Mouse (Mus musculus) embryonic facial prominence, embryonic 12.5 days (tissue): Measurements from ENCODE around the gene Cops3. TPM values are rescaled to one million over a fixed set of nuclear protein-coding genes. Genes with fewer than 3 reads are reported as not detected.
A peak's percentile ranks its signal among the peaks of the same experiment; 100 is the strongest.
"Not testable (repeated sequence)": the region's sequence is repeated elsewhere in the genome, so short reads cannot be mapped to it uniquely, and the experiment has no call there.

Experiments
- ATAC-seq: fragments of 200-750 bp; cut with Nextera tagmentation; 2 replicates; pipeline ENCODE4 v1.8.0; 2017; ENCODE audit not compliant: insufficient number of reproducible peaks, insufficient read depth, low FRiP score, low TSS enrichment
- H3K27ac ChIP-seq: fragments of 300-500 bp; sonication (generic); 2 replicates; pipeline ENCODE4 v1.5.1; 2016; ENCODE audit warnings: mild to moderate bottlenecking
- H3K27me3 ChIP-seq: fragments of 300-500 bp; sonication (generic); 2 replicates; pipeline ENCODE4 v1.6.1; 2016; ENCODE audit warnings: mild to moderate bottlenecking, moderate library complexity
- H3K36me3 ChIP-seq: fragments of 300-500 bp; sonication (generic); 2 replicates; pipeline ENCODE4 v1.6.1; 2016; ENCODE audit warnings: mild to moderate bottlenecking
- H3K4me1 ChIP-seq: fragments of 300-500 bp; sonication (generic); 2 replicates; pipeline ENCODE4 v1.6.1; 2016
- H3K4me2 ChIP-seq: fragments of 300-500 bp; sonication (generic); replicated peaks from 2 replicates; pipeline ENCODE4 v1.6.1; 2016; ENCODE audit warnings: mild to moderate bottlenecking, moderate library complexity
- H3K4me3 ChIP-seq: fragments of 300-500 bp; sonication (generic); 2 replicates; pipeline ENCODE4 v1.5.1; 2016; ENCODE audit warnings: mild to moderate bottlenecking
- H3K9ac ChIP-seq: fragments of 300-500 bp; sonication (generic); 2 replicates; pipeline ENCODE4 v1.6.1; 2016; ENCODE audit warnings: mild to moderate bottlenecking, moderate library complexity
- H3K9me3 ChIP-seq: fragments of 300-500 bp; sonication (generic); 2 replicates; pipeline ENCODE4 v1.6.1; 2016; ENCODE audit warnings: mild to moderate bottlenecking, moderate library complexity
- WGBS: fragments of 180-500 bp; shearing (Covaris S2); methylation state at CpG from one replicate; pipeline ENCODE4 v1.1.7; 2016; 5-methylcytosine and 5-hydroxymethylcytosine counted together
- polyA plus RNA-seq: library from polyadenylated mRNA; unstranded; fragments of >200 nt; fragmentation: Nextera tagmentation; extraction: Ambion mirVana; gene quantifications from 2 replicates; pipeline ENCODE4 v1.2.1, GENCODE M21; 2016

The Cops3 gene
- polyA plus RNA-seq, 1 experiment from 2014 or later: 200 TPM

DNA sequence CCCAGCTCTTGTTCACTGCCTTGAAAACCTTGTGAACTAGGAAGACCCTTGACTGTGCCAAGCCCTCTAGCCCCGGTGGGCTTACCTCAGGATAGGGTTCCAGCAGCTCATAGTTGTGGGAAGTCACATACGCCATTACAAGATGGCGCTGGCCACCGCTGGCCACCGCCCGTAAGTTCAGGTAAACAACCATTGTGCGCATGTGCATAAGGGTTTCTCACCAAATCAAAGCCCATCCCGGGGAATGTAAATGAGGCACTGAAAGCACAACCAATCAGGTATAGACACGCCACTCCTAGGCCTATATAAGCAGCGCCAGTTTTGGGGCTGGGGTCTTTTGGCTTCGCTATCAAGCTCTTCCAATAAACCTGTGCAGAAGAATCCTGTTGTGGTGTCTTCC, 6.7 kb upstream of the Cops3 start:
- Histone ChIP-seq H3K4me2 (no peak overlapping the region), H3K4me1 (peaks cover 17% of the 10 kb centered on the region; the same call in 1 of the 2 replicates), H3K36me3 (no peaks in the 10 kb centered on the region), H3K27me3 (no peaks in the 10 kb centered on the region), H3K9ac (no peak overlapping the region), H3K9me3 (no peaks in the 10 kb centered on the region), H3K27ac (no peak overlapping the region), H3K4me3 (no peak overlapping the region)
- 92% methylated on average over 11 of the region's 11 CpGs for WGBS
- ATAC-seq: no peak

DNA sequence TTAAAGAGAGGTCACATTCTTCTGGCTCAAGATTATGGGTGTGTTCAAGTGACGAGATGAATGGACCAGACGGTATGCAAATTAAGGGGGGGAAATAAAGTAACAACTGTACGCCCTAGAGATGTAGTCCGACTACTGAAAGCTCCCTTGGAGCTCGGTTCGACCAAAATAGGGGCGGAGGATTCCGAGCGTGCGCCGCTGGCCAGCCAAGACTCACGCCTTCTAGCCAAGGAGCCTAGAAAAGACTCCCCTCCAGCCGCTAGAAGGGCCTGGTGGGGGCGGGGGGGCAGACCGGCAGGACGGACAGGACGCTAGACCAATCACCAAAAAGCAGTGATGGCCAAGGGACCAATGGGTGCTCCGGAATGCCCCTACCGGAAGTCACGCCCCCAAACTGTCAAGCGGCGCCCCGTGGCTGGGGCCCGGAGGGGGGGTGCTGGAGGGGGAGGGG, 605 bp downstream of the Cops3 start, which contains the start of gene Nt5m:
Gene Nt5m, plus strand, starts transcription at position 440 of the 451 bp plus-strand sequence.
- peak within 1 kb of the TSS; percentile 91 for H3K9ac ChIP-seq
- peak; percentile 91 for ATAC-seq
- H3K27ac ChIP-seq: peak within 1 kb of the TSS; percentile 98
- 1% methylated on average over 24 of the region's 24 CpGs for WGBS
- peak within 1 kb of the TSS; percentile 92 for H3K4me3 ChIP-seq
- H3K4me2 ChIP-seq: peak within 1 kb of the TSS; percentile 57
- peaks cover 17% of the 10 kb centered on the region for H3K36me3 ChIP-seq
- no peaks in the 10 kb centered on the region for H3K27me3 ChIP-seq
- H3K4me1 ChIP-seq: peaks cover 22% of the 10 kb centered on the region
- H3K9me3 ChIP-seq: no peaks in the 10 kb centered on the region

DNA sequence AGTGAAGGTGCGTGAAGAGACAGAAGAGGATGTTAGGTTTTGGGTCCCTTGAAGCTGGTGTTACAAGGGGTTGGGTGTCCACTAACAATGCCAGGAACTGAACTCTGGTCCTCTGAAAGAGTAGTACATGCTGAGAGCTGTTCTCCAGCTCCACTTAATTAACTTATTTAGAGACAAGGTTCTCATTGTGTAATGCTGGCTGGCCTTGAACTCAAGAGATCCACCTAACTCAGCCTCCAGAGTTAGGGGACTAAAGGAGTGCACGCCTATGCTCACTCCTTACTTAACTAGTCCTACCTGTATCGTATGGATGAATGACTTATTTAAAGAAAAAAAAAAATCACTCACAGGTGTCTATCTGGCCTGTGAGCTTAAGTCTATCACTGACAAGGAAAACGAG, 1.2 kb downstream of the Cops3 start:
- no peaks in the 10 kb centered on the region for H3K27me3 ChIP-seq
- H3K4me2 ChIP-seq: peak overlapping the region; percentile 57
- WGBS: 65% methylated on average over 4 of the region's 4 CpGs
- H3K4me1 ChIP-seq: peaks cover 19% of the 10 kb centered on the region
- peaks cover 23% of the 10 kb centered on the region for H3K36me3 ChIP-seq
- ATAC-seq: no peak
- H3K27ac ChIP-seq: no peak overlapping the region
- H3K9me3 ChIP-seq: no peaks in the 10 kb centered on the region
- H3K9ac ChIP-seq: peak overlapping the region; percentile 91
- peak overlapping the region; percentile 92 for H3K4me3 ChIP-seq

DNA sequence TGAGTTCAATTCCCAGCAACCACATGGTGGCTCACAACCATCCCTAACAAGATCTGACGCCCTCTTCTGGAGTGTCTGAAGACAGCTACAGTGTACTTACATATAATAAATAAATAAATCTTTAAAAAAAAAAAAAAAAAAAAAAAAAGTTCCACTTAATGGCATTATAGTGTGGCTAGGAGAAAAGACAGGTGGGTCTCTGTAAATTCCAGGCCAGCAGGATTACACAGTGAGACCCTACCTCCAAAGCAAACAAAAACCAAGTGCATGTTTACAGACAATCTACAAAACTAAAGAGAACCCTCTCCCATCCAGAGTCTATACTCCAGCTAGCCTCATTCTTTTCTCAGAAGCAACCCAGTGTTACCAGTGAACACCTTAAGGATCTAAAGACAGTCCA, 1.8 kb downstream of the Cops3 start:
- Histone ChIP-seq H3K36me3 (peaks cover 27% of the 10 kb centered on the region), H3K4me3 (0 out of 2 replicates have a peak overlapping the region, but pooled peaks have one; percentile 92), H3K4me1 (peaks cover 13% of the 10 kb centered on the region), H3K4me2 (peak overlapping the region; percentile 57; the same call in 1 of the 2 replicates)
- H3K27ac ChIP-seq, H3K27me3 ChIP-seq, H3K9me3 ChIP-seq, H3K9ac ChIP-seq, ATAC-seq: not testable (repeated sequence)
- 100% methylated on average over 1 of the region's 1 CpGs for WGBS

DNA sequence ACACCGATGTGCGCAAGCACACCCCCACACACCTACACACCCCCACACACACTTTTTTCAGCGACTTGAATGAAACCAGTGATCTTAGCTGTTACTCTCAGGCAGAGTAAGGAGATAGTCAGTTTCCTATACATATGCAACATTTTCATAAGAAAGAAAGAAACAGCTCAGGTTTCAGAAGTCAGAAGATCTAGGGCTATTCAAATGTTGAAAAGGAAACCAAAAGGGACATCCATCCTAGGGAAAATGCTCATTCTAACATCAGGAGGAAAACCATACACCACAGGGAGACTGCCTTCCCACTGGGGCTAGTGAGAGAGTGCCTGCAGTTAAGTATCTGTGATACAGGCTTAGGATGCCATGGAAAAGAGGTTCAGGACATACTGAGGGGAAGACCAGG, 18.0 kb downstream of the Cops3 start:
- H3K9me3 ChIP-seq: no peaks in the 10 kb centered on the region
- 92% methylated on average over 3 of the region's 3 CpGs for WGBS
- no peak for ATAC-seq
- no peak overlapping the region for H3K4me2 ChIP-seq
- no peaks in the 10 kb centered on the region for H3K4me1 ChIP-seq
- no peaks in the 10 kb centered on the region for H3K27me3 ChIP-seq
- H3K36me3 ChIP-seq: peaks cover 95% of the 10 kb centered on the region
- H3K9ac ChIP-seq: no peak overlapping the region
- H3K27ac ChIP-seq: no peak overlapping the region
- no peak overlapping the region for H3K4me3 ChIP-seq

DNA sequence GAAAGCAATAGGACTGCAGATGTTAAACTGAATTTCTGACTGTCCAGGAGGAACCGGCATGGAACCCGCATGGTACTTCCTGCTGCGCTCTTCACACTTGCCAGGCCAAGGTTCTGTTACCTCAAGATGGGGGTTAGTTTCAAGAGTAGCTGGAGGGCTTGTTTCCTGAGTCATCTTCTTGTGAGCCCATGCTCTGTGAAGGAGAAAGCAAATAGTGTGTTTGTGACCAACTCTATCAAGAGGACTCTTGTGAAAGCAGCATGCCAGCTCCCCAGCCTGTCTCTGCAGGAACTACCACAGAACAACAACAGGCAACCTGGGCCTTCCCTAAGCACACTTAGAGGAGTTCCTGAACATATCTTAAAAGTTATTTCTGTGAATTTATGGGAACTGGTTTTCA, 21.7 kb downstream of the Cops3 start:
- Histone ChIP-seq H3K36me3 (peaks cover 67% of the 10 kb centered on the region), H3K4me2 (no peak overlapping the region), H3K9me3 (no peaks in the 10 kb centered on the region), H3K4me1 (no peaks in the 10 kb centered on the region), H3K27me3 (no peaks in the 10 kb centered on the region), H3K4me3 (no peak overlapping the region), H3K27ac (no peak overlapping the region), H3K9ac (no peak overlapping the region)
- 94% methylated on average over 3 of the region's 3 CpGs for WGBS
- ATAC-seq: no peak

DNA sequence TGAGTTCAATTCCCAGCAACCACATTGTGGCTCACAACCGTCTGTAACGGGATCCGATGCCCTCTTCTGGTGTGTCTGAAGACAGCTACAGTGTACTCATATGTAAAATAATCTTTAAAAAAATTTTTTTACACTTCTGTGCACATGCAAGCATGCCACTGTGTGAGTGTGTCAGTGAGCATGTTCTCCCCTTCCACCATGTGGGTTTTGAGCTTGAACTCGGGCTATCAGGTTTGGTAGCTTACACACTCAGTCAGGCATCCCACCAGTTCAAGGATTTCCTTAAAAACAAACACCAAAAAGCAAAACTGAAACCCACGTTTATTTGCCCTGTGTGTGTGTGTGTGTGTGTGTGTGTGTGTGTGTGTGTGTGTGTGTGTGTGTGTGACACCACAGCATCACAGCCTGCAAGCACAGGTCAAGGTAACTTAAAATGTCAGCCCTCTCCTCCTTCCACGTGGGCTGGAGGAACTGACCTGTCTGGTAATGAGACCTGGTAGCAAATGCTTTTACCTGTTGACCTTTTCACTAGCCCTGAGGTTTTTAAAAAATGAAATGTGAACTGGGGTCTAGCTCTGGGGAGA, 24.1 kb downstream of the Cops3 start:
- peaks cover 7% of the 10 kb centered on the region; the same call in 1 of the 2 replicates for H3K4me1 ChIP-seq
- no peak overlapping the region for H3K4me2 ChIP-seq
- H3K27ac ChIP-seq: no peak overlapping the region
- H3K27me3 ChIP-seq: no peaks in the 10 kb centered on the region
- no peak overlapping the region for H3K9ac ChIP-seq
- 89% methylated on average over 6 of the region's 6 CpGs for WGBS
- no peak overlapping the region for H3K4me3 ChIP-seq
- no peaks in the 10 kb centered on the region for H3K9me3 ChIP-seq
- no peak for ATAC-seq
- H3K36me3 ChIP-seq: peaks cover 46% of the 10 kb centered on the region

DNA sequence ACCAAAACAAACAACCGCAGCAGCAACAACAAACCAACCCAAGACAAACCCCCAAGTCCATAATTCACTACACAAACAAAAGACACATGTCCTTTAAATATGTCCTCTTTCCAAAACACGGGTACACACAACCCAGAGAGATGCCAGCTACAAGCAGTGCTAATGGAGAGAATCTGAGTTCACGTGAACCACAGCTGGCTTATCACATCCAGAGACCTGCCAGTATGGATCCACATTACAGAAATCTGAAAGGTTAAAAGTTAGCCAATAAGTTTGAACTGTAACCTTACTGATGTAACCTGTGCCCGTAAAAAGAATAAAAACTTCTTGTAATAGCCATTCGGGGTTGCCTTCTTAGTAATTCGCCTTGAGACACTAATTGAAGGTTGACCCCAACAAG, 24.7 kb downstream of the Cops3 start:
- Histone ChIP-seq H3K4me1 (peaks cover 7% of the 10 kb centered on the region; the same call in 1 of the 2 replicates), H3K36me3 (peaks cover 40% of the 10 kb centered on the region), H3K4me3 (no peak overlapping the region), H3K9me3 (no peaks in the 10 kb centered on the region), H3K9ac (no peak overlapping the region), H3K27me3 (no peaks in the 10 kb centered on the region), H3K4me2 (no peak overlapping the region), H3K27ac (no peak overlapping the region)
- ATAC-seq: no peak
- WGBS: 86% methylated on average over 6 of the region's 6 CpGs

DNA sequence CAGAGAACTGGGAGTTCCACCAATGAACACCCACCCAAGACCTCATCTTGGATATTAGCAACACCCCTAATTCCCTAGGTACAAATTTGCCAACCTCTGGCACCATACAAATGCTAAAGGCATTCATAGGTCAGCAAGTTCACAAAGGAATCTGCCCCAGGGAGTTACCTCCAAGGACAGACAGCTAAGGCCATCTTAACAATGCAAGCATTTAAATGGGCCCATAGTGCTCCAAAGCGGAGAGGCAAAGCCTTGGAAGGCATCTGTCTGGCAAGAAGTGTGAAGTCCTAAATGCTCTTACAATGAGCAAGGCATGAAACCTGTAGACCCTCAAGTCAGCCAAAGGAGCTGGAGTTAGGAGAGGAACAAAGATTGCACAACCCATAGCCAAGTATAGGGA, 25.3 kb downstream of the Cops3 start:
- Histone ChIP-seq H3K36me3 (peaks cover 34% of the 10 kb centered on the region), H3K27me3 (no peaks in the 10 kb centered on the region), H3K9me3 (no peaks in the 10 kb centered on the region), H3K27ac (no peak overlapping the region), H3K9ac (no peak overlapping the region), H3K4me2 (no peak overlapping the region), H3K4me1 (peaks cover 7% of the 10 kb centered on the region; the same call in 1 of the 2 replicates), H3K4me3 (no peak overlapping the region)
- ATAC-seq: no peak
- WGBS: 71% methylated on average over 1 of the region's 1 CpGs

DNA sequence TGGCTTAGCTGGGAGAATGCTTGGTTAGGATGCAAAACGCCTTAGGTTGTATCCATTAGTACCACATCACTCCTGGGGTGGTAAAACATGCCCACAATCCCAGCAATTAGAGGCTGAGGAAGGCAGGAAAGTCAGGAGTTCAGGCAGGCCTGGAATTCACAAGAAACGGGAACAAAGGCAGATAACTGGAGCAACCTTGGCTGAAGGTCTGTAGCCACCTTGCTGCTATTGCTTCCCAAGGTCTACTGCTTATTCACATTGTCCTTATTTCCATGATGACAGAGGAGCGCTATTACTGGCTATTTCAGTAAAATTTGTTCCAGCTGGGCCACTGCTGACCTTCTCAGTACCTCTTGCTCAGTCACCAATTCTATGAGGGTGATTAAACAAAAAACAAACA, 26.4 kb downstream of the Cops3 start:
- H3K27ac ChIP-seq: no peak overlapping the region
- H3K9ac ChIP-seq: no peak overlapping the region
- H3K4me1 ChIP-seq: peaks cover 16% of the 10 kb centered on the region
- peaks cover 25% of the 10 kb centered on the region for H3K36me3 ChIP-seq
- no peaks in the 10 kb centered on the region for H3K9me3 ChIP-seq
- no peaks in the 10 kb centered on the region for H3K27me3 ChIP-seq
- no peak for ATAC-seq
- H3K4me3 ChIP-seq: no peak overlapping the region
- no peak overlapping the region for H3K4me2 ChIP-seq
- WGBS: 55% methylated on average over 3 of the region's 3 CpGs

DNA sequence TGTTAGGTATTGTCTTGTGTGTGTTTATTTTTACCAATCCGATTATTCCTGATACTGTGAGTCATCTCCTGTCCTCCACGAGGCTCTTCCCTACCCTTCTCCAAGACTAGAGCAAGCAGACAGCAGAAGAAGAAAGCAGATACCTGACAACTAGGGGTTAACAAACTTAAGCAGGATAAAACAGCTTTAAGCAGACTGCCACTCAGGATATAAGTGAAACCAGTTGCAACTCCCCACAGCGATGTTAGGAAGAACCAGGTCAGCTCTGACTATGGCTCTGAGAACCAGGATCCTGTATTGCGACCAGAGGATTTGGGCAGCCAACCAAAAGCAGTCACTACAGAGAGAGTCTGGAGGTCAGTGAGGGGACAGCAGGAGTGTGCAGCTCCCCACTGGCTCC, 28.4 kb downstream of the Cops3 start:
- ATAC-seq: no peak
- 51% methylated on average over 4 of the region's 4 CpGs for WGBS
- H3K9me3 ChIP-seq: no peaks in the 10 kb centered on the region
- H3K27ac ChIP-seq: peak overlapping the region; percentile 69
- no peak overlapping the region; the same call in 1 of the 2 replicates for H3K4me3 ChIP-seq
- no peaks in the 10 kb centered on the region for H3K27me3 ChIP-seq
- H3K9ac ChIP-seq: no peak overlapping the region; the same call in 1 of the 2 replicates
- H3K4me2 ChIP-seq: peak overlapping the region; percentile 15; the same call in 1 of the 2 replicates
- H3K36me3 ChIP-seq: peaks cover 17% of the 10 kb centered on the region
- H3K4me1 ChIP-seq: peaks cover 18% of the 10 kb centered on the region

DNA sequence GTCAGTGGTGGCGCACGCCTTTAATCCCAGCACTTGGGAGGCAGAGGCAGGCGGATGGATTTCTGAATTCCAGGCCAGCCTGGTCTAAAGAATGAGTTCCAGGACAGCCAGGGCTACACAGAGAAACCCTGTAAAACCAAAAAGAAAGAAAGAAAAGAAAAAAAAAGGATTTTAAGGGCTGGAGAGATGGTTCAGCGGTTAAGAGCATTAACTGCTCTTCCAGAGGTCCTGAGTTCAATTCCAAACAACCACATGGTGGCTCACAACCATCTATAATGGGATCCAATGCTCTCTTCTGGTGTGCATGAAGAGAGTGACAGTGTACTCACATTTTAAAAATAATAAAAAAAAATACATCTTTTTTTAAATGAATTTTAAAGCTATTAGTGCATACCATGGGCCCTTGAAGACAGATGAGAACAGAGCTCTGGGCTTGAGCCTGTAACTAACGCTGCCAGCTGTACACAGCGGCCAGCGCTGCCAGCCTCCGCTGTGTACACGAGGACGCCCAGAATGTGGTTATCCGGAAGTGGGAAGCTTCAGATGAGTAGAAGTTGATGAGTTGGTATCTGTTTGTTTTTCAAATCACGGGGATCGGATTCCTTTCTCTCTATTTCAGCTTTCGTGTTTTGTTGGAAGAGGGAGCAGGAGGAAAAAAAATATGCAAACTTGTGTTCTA, 29.0 kb downstream of the Cops3 start:
- WGBS: 60% methylated on average over 14 of the region's 14 CpGs
- Histone ChIP-seq H3K9me3 (no peaks in the 10 kb centered on the region), H3K36me3 (peaks cover 18% of the 10 kb centered on the region), H3K27me3 (no peaks in the 10 kb centered on the region), H3K27ac (peak overlapping the region; percentile 97), H3K4me3 (peak overlapping the region; percentile 85), H3K4me2 (peak overlapping the region; percentile 86), H3K4me1 (peaks cover 18% of the 10 kb centered on the region), H3K9ac (peak overlapping the region; percentile 85)
- no peak for ATAC-seq
